Mouse (Mus musculus) midbrain, embryonic 13.5 days (tissue): ENCODE data around the gene Snd1. TPM values are rescaled to one million over a fixed set of nuclear protein-coding genes. Genes with fewer than 3 reads are reported as not detected.

Source experiments
- ATAC-seq: fragments of 200-750 bp; cut with Nextera tagmentation; 2 replicates; pipeline ENCODE4 v1.8.0; 2017; ENCODE audit warnings: mild to moderate bottlenecking, moderate TSS enrichment, moderate library complexity
- H3K27ac ChIP-seq: fragments of 300-500 bp; sonication (generic); 2 replicates; pipeline ENCODE4 v1.5.1; 2015; ENCODE audit warnings: inconsistent platforms, mild to moderate bottlenecking, moderate library complexity
- H3K27me3 ChIP-seq: fragments of 300-500 bp; sonication (generic); 2 replicates; pipeline ENCODE4 v1.6.1; 2015; ENCODE audit warnings: mild to moderate bottlenecking, inconsistent platforms
- H3K36me3 ChIP-seq: fragments of 300-500 bp; sonication (generic); 2 replicates; pipeline ENCODE4 v1.6.1; 2015; ENCODE audit warnings: mild to moderate bottlenecking, inconsistent platforms
- H3K4me1 ChIP-seq: fragments of 300-500 bp; sonication (generic); replicated peaks from 2 replicates; pipeline ENCODE4 v1.6.1; 2015; ENCODE audit warnings: inconsistent platforms
- H3K4me2 ChIP-seq: fragments of 300-500 bp; sonication (generic); replicated peaks from 2 replicates; pipeline ENCODE4 v1.6.1; 2015; ENCODE audit warnings: moderate library complexity, mild to moderate bottlenecking, inconsistent platforms
- H3K4me3 ChIP-seq: fragments of 300-500 bp; sonication (generic); replicated peaks from 2 replicates; pipeline ENCODE4 v1.5.1; 2015; ENCODE audit warnings: mild to moderate bottlenecking, inconsistent platforms
- H3K9ac ChIP-seq: fragments of 300-500 bp; sonication (generic); replicated peaks from 2 replicates; pipeline ENCODE4 v1.6.1; 2015; ENCODE audit warnings: mild to moderate bottlenecking, inconsistent platforms
- H3K9me3 ChIP-seq: fragments of 300-500 bp; sonication (generic); 2 replicates; pipeline ENCODE4 v1.6.1; 2016; ENCODE audit warnings: mild to moderate bottlenecking, inconsistent platforms
- WGBS: fragments of 180-500 bp; shearing (Covaris S2); methylation state at CpG from one replicate; pipeline ENCODE4 v1.1.7; 2015; 5-methylcytosine and 5-hydroxymethylcytosine counted together
- polyA plus RNA-seq: library from polyadenylated mRNA; unstranded; fragments of >200 nt; fragmentation: Nextera tagmentation; extraction: Ambion mirVana; gene quantifications from 2 replicates; pipeline ENCODE4 v1.2.1, GENCODE M21; 2015

Snd1 gene
- 82.4 and 86.5 TPM in 2 replicates for polyA plus RNA-seq

DNA sequence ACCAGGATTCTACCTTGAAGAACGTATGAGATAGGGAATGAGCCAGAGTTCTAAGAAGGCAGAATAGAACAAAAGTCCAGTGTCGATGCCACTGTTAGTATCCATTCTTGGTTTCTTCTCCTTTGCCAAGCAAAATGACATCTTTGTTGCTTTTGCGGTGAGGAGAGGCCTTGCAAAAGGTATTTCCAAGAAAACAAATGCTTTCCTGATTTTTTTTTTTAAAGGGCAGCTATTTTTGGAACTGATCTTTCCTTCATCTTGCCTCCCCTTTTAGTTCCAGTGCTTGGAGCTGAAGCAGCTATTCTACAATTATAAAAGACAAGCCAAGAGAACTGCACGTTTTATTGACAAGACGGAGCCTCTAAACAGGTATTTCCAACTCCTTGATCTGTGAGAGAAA, at the start of gene Snd1:
Snd1 (plus strand) TSS at position 301 of the 400 bp plus-strand sequence.
- Histone ChIP-seq H3K9me3 (no peaks in the 10 kb centered on the region), H3K27me3 (no peaks in the 10 kb centered on the region), H3K4me1 (peaks cover 6% of the 10 kb centered on the region), H3K27ac (no peak within 1 kb of the TSS), H3K36me3 (no peaks in the 10 kb centered on the region), H3K4me2 (no peak within 1 kb of the TSS), H3K9ac (no peak within 1 kb of the TSS), H3K4me3 (no peak within 1 kb of the TSS)
- no peak for ATAC-seq
- WGBS, result 85% methylated on average over 5 of the region's 5 CpGs

GRCm38 (mm10) chr6:28427096-28427839, 47.7 kb upstream of the Snd1 start, which contains the start of gene Fscn3:
Fscn3 (plus strand) TSS chr6:28427789.
- Histone ChIP-seq H3K4me1 (peaks cover 21% of the 10 kb centered on the region), H3K4me2 (no peak within 1 kb of the TSS), H3K9me3 (no peaks in the 10 kb centered on the region), H3K4me3 (no peak within 1 kb of the TSS), H3K27me3 (no peaks in the 10 kb centered on the region), H3K9ac (no peak within 1 kb of the TSS), H3K27ac (no peak within 1 kb of the TSS), H3K36me3 (peaks cover 24% of the 10 kb centered on the region)
- ATAC-seq, result no peak
- 75% methylated on average over 3 of the region's 3 CpGs for WGBS

DNA sequence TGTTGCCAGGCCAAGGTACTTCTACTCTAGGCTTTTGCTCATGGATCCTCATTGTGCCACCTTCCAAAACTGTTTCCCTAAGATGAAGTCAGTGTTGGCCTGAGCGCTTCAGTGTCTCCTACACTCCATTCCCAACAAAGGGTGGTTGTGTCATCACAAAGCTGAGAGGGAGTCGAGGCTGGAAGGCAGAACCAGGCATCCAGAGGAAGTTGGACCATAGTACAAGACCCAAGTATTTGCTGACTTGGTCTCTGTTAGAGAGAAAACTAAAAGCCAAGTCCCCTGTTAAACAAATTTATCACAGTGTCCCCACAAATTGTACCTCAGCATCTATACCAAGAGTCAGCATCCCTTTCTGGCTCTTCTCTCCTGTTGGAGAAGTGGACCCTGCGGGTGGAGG, 46.6 kb upstream of the Snd1 start, which contains the start of gene Gcc1:
Gcc1 (minus strand) TSS at position 101 of the 400 bp plus-strand sequence.
- Histone ChIP-seq H3K9ac (no peak within 1 kb of the TSS), H3K36me3 (peaks cover 24% of the 10 kb centered on the region), H3K4me2 (no peak within 1 kb of the TSS), H3K4me1 (peaks cover 21% of the 10 kb centered on the region), H3K9me3 (no peaks in the 10 kb centered on the region), H3K27ac (no peak within 1 kb of the TSS), H3K27me3 (no peaks in the 10 kb centered on the region), H3K4me3 (no peak within 1 kb of the TSS)
- 88% methylated on average over 3 of the region's 3 CpGs for WGBS
- ATAC-seq, result no peak

- H3K9me3 ChIP-seq, result no peaks in the 10 kb centered on the region
- H3K27ac ChIP-seq, result no peak overlapping the region
- no peak overlapping the region for H3K4me3 ChIP-seq
Measured at GRCm38 (mm10) chr6:28429870-28430269, 45.1 kb upstream of the Snd1 start.

GRCm38 (mm10) chr6:28430795-28431537, 44.0 kb upstream of the Snd1 start:
- H3K36me3 ChIP-seq, result peaks cover 17% of the 10 kb centered on the region
- no peak for ATAC-seq
- no peaks in the 10 kb centered on the region for H3K9me3 ChIP-seq
- H3K27ac ChIP-seq, result no peak overlapping the region
- peaks cover 2% of the 10 kb centered on the region; the same call in 1 of the 2 replicates for H3K4me1 ChIP-seq
- H3K4me3 ChIP-seq, result no peak overlapping the region
- WGBS, result 80% methylated on average over 10 of the region's 10 CpGs
- H3K9ac ChIP-seq, result no peak overlapping the region
- no peaks in the 10 kb centered on the region for H3K27me3 ChIP-seq
- H3K4me2 ChIP-seq, result no peak overlapping the region

More at GRCm38 (mm10) chr6:28429870-28430269, 45.1 kb upstream of the Snd1 start:
- Histone ChIP-seq H3K9ac (no peak overlapping the region), H3K36me3 (peaks cover 24% of the 10 kb centered on the region), H3K4me1 (peaks cover 12% of the 10 kb centered on the region), H3K27me3 (no peaks in the 10 kb centered on the region), H3K4me2 (no peak overlapping the region)
- ATAC-seq, result no peak
- 93% methylated on average over 11 of the region's 11 CpGs for WGBS

GRCm38 (mm10) chr6:28431538-28431855, 43.4 kb upstream of the Snd1 start:
- H3K9ac ChIP-seq, result no peak overlapping the region
- WGBS, result 80% methylated on average over 6 of the region's 6 CpGs
- no peaks in the 10 kb centered on the region for H3K9me3 ChIP-seq
- no peak overlapping the region for H3K4me2 ChIP-seq
- H3K36me3 ChIP-seq, result peaks cover 12% of the 10 kb centered on the region
- H3K4me3 ChIP-seq, result no peak overlapping the region
- no peaks in the 10 kb centered on the region for H3K27me3 ChIP-seq
- ATAC-seq, result no peak
- no peaks in the 10 kb centered on the region for H3K4me1 ChIP-seq
- H3K27ac ChIP-seq, result no peak overlapping the region

DNA sequence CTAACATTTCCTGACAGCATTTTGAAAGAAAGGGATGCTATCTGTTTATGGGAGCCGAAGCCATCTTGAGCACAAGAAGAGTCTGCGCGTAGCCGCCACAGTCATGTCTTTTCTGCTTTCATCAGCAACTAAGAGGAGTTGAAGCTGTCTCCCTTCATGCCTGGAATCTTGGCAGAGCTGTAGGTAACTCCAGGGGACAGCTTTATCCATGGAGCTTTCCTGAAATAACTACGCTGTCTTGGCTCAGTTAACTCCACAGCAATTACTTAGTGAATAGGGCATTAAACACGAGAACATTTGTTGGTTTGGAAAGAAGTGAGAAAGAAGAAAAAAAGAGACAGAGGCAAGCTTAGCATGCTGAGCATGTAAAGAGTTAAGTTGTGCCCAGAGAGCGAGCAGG, 27.0 kb upstream of the Snd1 start:
- Histone ChIP-seq H3K9ac (no peak overlapping the region), H3K36me3 (no peaks in the 10 kb centered on the region), H3K4me3 (no peak overlapping the region), H3K27ac (no peak overlapping the region), H3K27me3 (peaks cover 37% of the 10 kb centered on the region), H3K4me1 (0 out of 2 replicates have a peak, but pooled peaks cover 4% of the 10 kb centered on the region), H3K4me2 (no peak overlapping the region), H3K9me3 (no peaks in the 10 kb centered on the region)
- ATAC-seq, result no peak
- WGBS, result 80% methylated on average over 7 of the region's 7 CpGs

GRCm38 (mm10) chr6:28449253-28449652, 25.7 kb upstream of the Snd1 start, which contains the start of gene Pax4:
Pax4 (minus strand) TSS chr6:28449353.
- Histone ChIP-seq H3K36me3 (no peaks in the 10 kb centered on the region), H3K9ac (no peak within 1 kb of the TSS), H3K27ac (no peak within 1 kb of the TSS), H3K27me3 (peaks cover 42% of the 10 kb centered on the region), H3K4me3 (no peak within 1 kb of the TSS), H3K4me2 (no peak within 1 kb of the TSS), H3K4me1 (0 out of 2 replicates have a peak, but pooled peaks cover 4% of the 10 kb centered on the region), H3K9me3 (no peaks in the 10 kb centered on the region)
- WGBS, result 85% methylated on average over 2 of the region's 2 CpGs
- ATAC-seq, result no peak

DNA sequence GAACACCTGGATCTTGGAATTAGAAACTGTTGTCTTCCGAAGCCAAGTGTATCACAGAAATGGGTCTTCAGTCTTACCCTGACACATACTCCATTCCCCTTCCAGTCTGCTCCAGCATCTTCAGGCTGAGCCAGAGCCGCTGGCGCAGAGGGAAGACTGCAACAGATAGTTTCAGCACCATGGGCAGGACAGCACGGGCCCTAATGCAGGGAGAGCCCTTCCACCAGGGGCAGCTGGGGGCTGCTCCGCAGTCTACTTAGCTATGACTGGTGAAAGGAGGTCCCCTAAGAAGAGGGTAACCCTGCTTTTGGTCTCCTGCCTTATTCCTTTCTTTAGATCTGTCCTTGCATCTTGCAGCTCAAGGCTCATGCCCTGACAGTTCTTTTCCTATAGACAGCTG, 24.5 kb upstream of the Snd1 start:
- H3K27ac ChIP-seq, result no peak overlapping the region
- no peak overlapping the region for H3K4me3 ChIP-seq
- peaks cover 42% of the 10 kb centered on the region for H3K27me3 ChIP-seq
- H3K9me3 ChIP-seq, result no peaks in the 10 kb centered on the region
- no peak overlapping the region for H3K4me2 ChIP-seq
- ATAC-seq, result no peak
- 0 out of 2 replicates have a peak, but pooled peaks cover 4% of the 10 kb centered on the region for H3K4me1 ChIP-seq
- H3K9ac ChIP-seq, result no peak overlapping the region
- 11% methylated on average over 5 of the region's 5 CpGs for WGBS
- H3K36me3 ChIP-seq, result no peaks in the 10 kb centered on the region

DNA sequence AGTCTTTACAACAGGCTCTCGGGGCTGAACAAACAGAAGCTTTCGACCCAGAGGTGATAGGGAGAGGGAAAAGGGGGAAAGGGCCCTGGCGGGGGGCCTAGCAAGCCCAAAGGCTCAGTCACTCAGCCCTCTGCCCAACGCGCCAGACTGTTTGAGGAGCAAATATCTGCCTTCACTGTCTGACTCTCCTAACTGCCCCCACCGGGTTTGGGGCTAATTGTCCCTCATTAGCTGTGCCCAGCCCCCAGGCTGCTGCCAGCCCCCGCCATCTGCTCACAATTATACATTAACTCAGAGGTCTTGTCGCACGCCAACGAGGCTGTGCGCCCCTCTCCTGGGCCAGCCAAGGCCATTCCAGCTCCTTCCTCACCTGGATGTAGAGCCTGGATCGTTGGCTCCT, 24.0 kb upstream of the Snd1 start:
- Histone ChIP-seq H3K4me1 (0 out of 2 replicates have a peak, but pooled peaks cover 4% of the 10 kb centered on the region), H3K27ac (no peak overlapping the region), H3K4me3 (no peak overlapping the region), H3K4me2 (no peak overlapping the region), H3K9ac (no peak overlapping the region), H3K36me3 (no peaks in the 10 kb centered on the region), H3K27me3 (peaks cover 42% of the 10 kb centered on the region), H3K9me3 (no peaks in the 10 kb centered on the region)
- no peak for ATAC-seq
- WGBS, result 3% methylated on average over 12 of the region's 12 CpGs

GRCm38 (mm10) chr6:28459221-28459668, 15.7 kb upstream of the Snd1 start:
- no peak for ATAC-seq
- Histone ChIP-seq H3K9ac (no peak overlapping the region), H3K4me1 (no peaks in the 10 kb centered on the region), H3K4me2 (no peak overlapping the region), H3K36me3 (no peaks in the 10 kb centered on the region), H3K9me3 (no peaks in the 10 kb centered on the region), H3K27ac (no peak overlapping the region), H3K27me3 (no peaks in the 10 kb centered on the region), H3K4me3 (no peak overlapping the region)

GRCm38 (mm10) chr6:28460534-28460933, 14.4 kb upstream of the Snd1 start:
- Histone ChIP-seq H3K4me2 (no peak overlapping the region), H3K4me1 (no peaks in the 10 kb centered on the region), H3K4me3 (no peak overlapping the region), H3K9ac (no peak overlapping the region), H3K36me3 (no peaks in the 10 kb centered on the region), H3K27me3 (no peaks in the 10 kb centered on the region), H3K9me3 (no peaks in the 10 kb centered on the region), H3K27ac (no peak overlapping the region)
- no peak for ATAC-seq
- WGBS, result 9% methylated on average over 5 of the region's 5 CpGs
